In the genomic region with DNA sequence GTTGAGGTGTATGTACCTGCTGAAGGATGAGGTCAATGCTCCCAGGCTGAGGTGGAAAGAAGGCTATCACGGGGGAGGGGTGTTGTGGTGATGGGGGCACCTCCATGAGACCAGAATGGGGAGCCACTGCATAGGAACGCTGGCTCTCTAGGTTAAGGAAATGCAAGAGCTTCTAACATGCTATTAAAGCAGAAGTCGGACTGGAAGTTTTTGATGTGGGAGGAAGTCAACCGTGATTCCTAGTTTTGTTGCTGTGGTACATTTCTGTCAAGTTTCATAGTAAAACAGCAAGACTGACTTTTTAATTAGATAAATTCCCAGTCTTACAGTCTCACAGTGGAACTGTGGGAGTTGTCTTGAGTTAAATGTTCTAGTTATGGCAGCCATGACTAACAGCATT, we compare ENCODE assay signal across 16 mouse cellular contexts.
"Had no signal": no experiment of that assay in that cellular context is flagged by ENCODE, and none has a peak within 500 bp of the region (broad histone marks: within the 10 kb centered on the region; RNA-seq: fewer than 3 reads in every experiment).

No protein-coding gene starts in this region.

- H3K27ac ChIP-seq: liver, embryonic 13.5 days; liver, embryonic 15.5 days; lung, embryonic 15.5 days; macrophage; midbrain, embryonic 13.5 days; midbrain, embryonic 15.5 days; neural tube, embryonic 12.5 days had no signal

- H3K27me3 ChIP-seq: liver, embryonic 13.5 days; liver, embryonic 15.5 days; lung, embryonic 15.5 days; midbrain, embryonic 13.5 days; midbrain, embryonic 15.5 days; neural tube, embryonic 12.5 days had no signal

- H3K4me1 ChIP-seq: lung, embryonic 15.5 days; midbrain, embryonic 13.5 days; midbrain, embryonic 15.5 days; neural tube, embryonic 12.5 days had no signal

- DNase-seq: liver, embryonic 13.5 days; liver, postnatal 0 days; lung, adult 2 months; lung, postnatal 14 days; lung, postnatal 36 days; right cerebral cortex, postnatal 14 days; thymus, adult 18-20 months; thymus, postnatal 14 days; thymus, postnatal 36 days had no signal

- H3K4me3 ChIP-seq: liver, embryonic 13.5 days; liver, embryonic 15.5 days; lung, embryonic 15.5 days; megakaryocyte, embryonic 14.5 days; midbrain, embryonic 13.5 days; midbrain, embryonic 15.5 days; neural tube, embryonic 12.5 days had no signal

- H3K36me3 ChIP-seq: lung, embryonic 15.5 days; midbrain, embryonic 15.5 days had no signal
